Mouse (Mus musculus): ENCODE measurements at regions not wholly inside any gene's neighbourhood (a gene's known extent, or its start where the extent isn't known, plus 50 kb on each side); places are given as distances from the start of the nearest gene placed in this dataset.

- DNase-seq = peak; percentile 51 to 67
These were observed 232.0 kb downstream of the Zfp36l1 start for GRCm38 (mm10) chr12:79880751-79881261.

- DNase-seq = peak in 1 of 2 experiments; percentile 13
These were observed 232.5 kb downstream of the Zfp36l1 start for GRCm38 (mm10) chr12:79880346-79880745.

GRCm38 (mm10) chr12:79879918-79880273 lies 232.9 kb downstream of the Zfp36l1 start:
- DNase-seq = no peak

GRCm38 (mm10) chr12:79879093-79879917 lies 233.5 kb downstream of the Zfp36l1 start:
- peak; percentile 64 to 78 for DNase-seq

- DNase-seq = no peak
These were observed 234.1 kb downstream of the Zfp36l1 start for GRCm38 (mm10) chr12:79878766-79879092.

GRCm38 (mm10) chr12:79878163-79878562 lies 234.7 kb downstream of the Zfp36l1 start:
- DNase-seq = no peak

- DNase-seq = no peak
These were observed 238.5 kb downstream of the Zfp36l1 start for GRCm38 (mm10) chr12:79874333-79874732.

- peak; percentile 60 to 79 for DNase-seq
These were observed 247.6 kb downstream of the Zfp36l1 start for GRCm38 (mm10) chr12:79865179-79865552.

- DNase-seq = peak in 1 of 2 experiments; percentile 61
These were observed 248.3 kb downstream of the Zfp36l1 start for GRCm38 (mm10) chr12:79864346-79865178.

Data from heart, adult 18-20 months (tissue).